Mouse (Mus musculus) lung, postnatal 10 days (tissue): ENCODE measurements around the gene 9530077C05Rik.
A peak's percentile ranks its signal among the peaks of the same experiment; 100 is the strongest.
"Not testable (repeated sequence)": the region's sequence is repeated elsewhere in the genome, so short reads cannot be mapped to it uniquely, and the experiment has no call there.

Experiments
- DNase-seq: peaks from one replicate; pipeline ENCODE4 v3.0.0; 2021

9530077C05Rik gene

DNA sequence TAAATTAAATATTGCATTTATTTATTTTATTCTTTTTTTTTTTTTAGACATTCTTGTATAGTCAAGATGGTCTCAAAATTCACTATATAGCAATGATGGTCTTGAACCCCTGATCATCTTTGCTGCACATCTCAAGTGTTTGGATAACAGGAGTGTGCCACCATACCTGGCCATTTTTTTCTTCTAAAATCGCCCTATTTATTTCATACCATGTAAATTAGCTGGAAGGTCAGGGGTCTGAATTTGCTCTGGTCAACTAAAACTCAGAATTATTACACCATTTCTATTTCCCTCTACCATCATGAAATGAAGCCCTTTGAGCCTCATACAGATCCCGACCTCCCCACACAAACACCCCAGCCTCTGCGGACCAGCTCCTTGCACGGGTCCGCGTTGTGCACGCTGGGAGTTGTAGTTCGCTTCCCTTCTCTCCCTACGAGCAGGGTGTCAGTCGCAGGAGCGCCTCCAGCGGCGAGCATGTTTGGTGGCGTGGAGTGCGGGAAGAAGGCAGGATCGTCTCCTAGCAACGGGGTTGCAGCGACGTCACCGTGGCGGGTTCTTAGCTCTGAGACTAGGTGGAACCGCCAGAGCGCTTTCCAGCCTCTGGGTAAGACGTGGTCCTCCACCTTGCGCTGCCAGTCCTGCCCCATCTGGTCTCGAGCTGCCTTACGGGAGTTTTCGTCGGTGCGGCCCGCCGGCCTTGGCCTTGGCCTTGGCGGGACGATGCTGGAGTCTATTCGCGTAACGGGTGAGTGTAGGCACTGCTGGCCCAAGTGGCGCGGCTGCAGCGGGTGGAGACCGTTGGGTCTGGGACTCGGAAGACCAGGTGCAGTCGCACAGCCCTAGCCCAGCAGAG is at the start of gene 9530077C05Rik:
Gene 9530077C05Rik, plus strand, starts transcription at position 512 of the 856 bp plus-strand sequence.
- peak; percentile 98 for DNase-seq

DNA sequence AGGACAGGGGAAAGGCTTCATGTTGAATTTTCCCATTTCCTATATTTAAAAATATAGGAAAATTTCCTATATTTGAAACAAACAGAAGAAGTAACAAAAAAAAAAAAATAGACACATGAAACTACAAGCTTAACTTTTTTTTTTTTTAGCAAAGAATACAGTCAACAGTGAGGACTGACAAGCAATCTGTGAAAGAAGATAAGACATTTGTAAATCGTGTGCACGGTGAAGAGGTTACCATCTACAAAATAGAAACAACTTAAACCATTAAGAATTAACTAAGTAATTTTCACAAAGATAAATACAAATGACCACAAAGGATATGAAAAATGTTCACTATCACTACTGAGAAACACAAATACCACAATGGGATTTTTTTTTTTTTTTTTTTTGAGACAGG is 45.1 kb upstream of the 9530077C05Rik start:
- no peak for DNase-seq

DNA sequence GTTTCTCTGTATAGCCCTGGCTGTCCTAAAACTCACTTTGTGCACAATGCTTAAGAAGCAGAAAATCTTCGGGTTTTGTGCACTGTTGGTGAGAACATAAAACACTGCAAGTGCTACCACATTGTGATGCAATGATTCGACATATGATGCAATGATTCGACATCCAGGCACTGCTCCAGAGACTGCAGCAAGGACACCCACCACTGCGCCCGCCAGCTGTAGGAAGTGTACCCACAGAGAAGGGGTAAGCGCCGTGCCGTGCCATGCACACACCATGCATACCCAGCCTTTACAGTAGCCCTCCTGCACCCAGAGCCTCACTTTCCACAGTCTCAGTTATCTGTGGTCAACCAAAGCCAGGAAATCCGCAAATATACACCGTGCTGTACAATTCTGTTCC is 44.7 kb upstream of the 9530077C05Rik start:
- no peak for DNase-seq

DNA sequence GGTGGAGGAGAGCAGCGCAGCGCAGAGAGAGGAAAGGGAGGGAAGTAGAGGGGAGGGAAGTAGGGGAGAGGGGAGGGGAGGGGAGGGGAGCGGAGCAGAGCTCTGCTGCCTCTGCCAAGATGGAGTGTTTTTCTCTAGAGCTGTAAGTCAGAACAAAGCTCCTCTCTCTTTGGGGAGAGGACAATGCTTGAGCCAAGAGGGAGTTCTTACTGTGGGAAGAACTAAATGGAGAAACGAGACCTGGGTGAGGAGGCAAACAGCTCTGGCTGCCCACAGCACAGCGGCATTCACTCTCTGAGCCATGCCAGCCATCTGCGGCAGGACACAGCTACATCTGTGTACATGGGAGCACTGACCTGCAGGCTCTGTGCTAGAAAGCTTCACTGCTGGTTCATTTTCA is 43.3 kb upstream of the 9530077C05Rik start:
- DNase-seq, result peak; percentile 6

DNA sequence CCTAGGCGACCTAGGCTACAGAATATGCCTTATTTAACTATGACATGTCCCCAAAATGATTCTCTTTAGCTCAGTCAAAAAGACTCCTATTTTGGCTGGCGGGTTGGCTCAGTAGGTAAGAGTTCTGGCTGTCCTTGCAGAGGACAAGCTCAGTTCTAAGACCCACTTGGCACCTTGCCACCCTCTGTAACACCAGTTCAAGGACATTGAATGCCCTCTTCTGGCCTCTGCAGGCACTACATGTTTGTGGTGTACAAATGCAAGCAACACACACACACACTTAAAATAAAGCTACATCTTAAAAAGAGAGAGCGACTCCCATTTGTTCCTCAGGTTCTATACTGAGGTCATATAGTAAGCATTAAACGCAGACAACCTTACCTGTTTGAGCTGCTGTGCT is 38.6 kb upstream of the 9530077C05Rik start:
- peak; percentile 20 for DNase-seq

DNA sequence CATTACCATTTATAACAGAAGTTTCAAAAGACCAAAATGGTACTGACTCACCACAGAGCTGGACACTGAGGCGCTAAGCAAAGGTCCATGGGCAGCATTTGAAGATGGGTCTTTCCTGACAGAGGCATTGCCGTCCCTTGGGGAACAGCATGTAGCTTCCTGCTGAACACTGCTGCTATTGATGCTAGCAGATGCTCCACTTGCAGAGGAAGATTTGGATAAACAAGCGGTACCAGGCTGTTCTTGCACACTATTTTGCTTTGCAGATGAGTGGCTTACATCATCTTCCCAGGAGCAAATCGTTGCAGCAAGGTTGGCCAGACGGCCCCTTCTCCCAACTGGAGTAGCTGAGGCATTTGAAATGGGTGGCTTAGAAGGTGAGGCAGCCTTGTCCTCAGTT is 35.2 kb upstream of the 9530077C05Rik start:
- no peak for DNase-seq

DNA sequence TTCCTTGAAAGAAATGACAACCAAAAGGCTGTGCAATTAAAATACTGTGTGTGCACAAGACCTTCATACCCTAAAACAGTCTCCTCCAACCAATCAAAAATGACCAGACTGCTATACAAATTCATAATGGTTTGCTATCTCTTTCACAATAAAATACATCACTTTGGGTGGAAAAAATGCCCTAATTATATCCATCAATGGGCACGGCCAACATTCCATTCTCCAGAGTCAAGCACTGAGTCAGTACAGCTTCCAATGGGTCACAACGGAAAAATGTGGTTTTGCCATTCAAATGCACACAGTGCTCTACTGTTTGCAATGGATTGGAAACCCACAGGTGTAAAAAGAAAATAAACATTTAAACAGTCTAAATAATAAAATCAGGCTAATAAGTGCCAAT is 25.4 kb upstream of the 9530077C05Rik start:
- no peak for DNase-seq

DNA sequence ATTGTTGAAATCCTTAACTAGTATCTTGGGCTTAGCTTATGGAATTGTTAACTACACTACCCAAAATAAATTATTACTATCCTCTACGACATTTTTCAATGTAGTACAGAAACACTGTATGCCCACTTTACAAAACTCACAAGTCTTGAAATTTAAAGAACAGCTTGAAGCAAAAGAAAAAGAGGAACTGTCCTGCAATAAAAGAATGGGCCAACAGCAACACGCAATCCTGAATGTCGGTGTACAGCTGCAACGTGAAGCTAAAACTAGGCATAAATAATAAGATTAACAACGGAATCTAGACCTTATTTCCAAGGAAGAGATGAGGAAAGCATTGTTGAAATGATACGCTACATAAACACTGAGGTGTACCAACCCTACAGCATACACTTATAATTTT is 23.4 kb upstream of the 9530077C05Rik start:
- no peak for DNase-seq

DNA sequence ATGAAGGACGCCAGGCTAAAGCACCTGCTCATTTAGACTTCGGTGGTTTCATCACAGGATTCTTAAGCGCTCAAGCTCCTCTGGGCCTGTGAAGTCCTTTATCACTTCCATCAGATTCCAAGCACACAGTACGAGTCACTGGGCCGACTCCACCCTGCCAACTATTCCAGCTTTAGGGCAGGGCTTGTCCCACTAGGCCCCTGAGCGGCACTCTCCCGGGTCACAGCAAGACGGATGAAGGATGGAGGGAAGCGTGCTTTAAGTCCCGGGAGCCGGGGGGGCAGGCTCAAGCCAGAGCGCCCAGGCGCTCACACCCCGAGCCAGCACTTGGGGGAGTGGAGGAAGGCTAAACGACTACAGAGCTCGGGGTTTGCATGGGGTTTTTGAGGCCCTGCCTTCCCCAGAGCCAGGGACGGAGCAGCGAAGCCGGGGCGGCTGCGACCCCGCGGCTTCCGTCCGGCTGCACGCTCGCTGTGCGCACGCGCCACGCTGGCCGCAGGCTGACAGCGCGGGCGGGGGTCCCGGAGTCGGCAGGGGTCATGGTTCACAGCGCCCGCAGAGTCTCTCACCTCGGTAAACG is 22.8 kb upstream of the 9530077C05Rik start:
- peak; percentile 44 for DNase-seq

DNA sequence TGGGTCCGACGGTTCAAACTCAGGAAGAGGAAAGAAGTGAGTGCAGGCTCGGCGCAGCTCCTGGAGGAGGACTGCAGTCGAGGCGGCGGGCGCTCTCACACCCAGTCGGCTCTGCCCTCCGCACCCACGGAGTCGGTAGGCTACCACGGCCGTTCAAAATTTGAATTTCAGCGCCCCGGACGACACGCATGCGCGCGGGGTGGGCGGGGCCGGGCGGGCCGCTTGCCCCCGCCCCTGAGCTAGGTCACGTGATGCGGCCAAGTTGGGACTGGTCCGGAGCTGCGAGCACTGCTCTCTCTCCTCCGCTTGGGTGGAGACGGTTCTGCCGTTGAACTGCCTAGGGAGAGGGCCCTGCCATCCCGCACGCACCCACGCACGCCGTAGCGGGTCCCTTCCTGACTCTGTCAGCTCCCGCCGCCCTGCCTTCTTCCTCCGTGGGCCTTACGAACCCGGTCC is 22.3 kb upstream of the 9530077C05Rik start, which contains the start of gene Anln:
Gene Anln, minus strand, starts transcription at position 168 of the 456 bp plus-strand sequence.
- peak; percentile 94 for DNase-seq

DNA sequence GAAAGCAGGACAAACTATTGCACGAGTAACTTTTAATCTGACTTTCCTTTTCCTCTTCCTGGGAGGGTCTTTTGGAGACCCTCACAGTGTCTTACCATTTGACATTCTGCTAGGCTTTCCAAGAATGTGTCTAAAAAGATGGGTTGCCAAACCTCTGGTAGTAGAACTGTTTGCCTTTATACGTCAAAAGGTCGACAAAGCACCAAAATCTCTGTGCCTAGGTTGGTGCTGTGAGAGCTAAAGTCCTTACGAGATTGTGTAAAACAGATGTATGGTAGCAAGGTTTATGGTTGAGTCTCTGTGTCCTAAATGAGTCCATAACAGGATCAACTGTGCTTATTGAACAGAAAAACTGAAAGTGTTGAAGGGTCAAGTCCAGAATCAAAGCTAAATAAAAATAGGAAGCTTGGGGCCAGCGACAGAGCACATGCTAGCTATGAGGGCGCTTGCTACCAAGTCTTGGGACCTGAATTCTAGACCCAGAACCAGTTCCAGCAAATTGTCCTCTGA is 21.5 kb upstream of the 9530077C05Rik start:
- DNase-seq, result no peak

DNA sequence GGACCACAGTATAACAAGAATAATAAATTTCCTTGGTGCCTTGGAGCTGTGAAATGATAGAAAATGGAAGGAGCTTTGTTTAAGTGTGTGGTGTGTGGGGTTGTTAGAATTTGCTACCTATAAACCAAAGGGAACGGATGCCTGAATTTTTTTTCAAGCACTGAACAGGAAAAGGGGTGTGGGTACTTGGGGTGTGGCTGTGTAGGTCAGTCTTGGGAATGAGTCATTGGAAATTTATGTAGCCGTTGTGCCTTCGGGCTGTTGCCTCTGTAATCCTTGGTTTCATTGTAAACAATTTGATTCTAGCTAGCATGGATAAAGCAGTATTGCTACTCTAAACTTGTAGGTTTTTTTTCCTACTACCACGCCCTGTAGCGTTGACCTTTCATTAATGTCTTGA is 20.9 kb upstream of the 9530077C05Rik start:
- peak; percentile 24 for DNase-seq

DNA sequence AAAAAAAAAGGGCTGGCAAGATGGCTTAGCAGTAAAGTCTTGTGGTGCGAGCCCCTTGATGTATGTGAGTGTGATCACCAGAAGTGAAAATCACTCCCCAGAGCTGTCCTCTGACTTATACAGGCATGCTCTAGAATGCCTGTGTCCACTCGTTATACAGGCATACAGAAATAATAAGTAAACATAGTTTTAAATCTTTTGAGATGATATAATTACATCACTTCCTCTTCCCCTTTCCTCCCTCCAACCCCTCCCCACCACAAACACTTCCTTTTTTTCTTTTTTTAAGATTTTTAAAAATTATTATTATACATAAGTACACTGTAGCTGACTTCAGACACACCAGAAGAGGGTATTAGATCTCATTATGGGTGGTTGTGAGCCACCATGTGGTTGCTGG is 16.6 kb upstream of the 9530077C05Rik start:
- no peak for DNase-seq

DNA sequence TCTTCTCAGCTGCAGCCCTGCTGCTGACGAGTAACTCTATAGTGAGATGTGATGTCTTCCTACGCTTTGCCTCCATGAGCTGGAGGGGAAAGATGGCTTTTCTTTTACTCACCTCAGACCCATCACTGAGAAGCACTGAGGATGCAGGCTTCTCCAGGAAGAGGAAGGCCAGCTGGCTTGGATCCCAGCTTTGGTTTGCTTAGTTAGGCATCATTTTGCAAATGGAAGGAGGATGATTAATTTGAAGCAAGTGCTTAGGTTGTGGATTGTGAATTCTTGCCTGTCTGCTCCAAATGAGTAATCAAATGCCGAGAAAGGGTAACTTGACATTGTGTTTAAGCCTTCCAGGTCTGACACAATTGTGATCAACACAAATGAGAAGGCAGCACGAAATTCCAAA is 12.3 kb upstream of the 9530077C05Rik start:
- DNase-seq, result peak; percentile 12

DNA sequence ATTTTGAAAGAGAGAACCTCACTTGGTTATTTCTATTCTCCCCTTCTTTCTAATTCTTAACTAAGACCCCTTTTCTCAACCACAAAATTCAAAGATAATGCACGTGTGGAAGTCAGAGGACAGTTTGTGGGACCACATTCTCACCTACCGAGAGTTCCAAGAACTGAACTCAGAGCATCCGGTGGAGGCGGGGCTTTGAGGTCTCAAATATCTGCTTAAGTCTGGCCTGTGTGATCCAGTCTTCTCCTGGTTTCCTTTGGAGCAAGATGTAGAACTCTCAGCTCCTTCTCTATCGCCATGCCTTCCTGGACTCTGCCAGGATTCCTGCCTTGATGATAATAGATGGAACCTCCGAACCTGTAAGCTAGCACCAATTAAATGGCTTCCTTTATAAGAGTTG is 9.3 kb upstream of the 9530077C05Rik start:
- DNase-seq, result no peak

DNA sequence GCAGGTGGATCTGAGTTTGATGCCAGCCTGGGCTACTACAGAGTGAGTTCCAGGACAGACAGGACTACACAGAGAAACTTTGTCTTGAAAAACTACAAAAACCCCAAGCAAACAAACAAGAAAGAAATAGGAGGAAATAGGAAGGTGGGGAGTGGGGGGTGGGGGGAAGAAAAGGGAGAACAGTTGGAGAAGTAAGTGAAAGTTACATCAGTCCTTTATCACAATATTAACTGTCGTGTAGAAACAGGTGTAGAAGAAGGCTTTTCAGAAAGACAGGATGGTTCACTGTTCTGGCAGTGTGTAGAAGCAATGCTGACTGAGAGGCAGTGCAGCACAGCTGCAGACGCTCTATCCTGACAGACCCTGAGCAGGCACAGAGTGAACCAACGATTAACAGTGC is 8.3 kb upstream of the 9530077C05Rik start:
- no peak for DNase-seq

DNA sequence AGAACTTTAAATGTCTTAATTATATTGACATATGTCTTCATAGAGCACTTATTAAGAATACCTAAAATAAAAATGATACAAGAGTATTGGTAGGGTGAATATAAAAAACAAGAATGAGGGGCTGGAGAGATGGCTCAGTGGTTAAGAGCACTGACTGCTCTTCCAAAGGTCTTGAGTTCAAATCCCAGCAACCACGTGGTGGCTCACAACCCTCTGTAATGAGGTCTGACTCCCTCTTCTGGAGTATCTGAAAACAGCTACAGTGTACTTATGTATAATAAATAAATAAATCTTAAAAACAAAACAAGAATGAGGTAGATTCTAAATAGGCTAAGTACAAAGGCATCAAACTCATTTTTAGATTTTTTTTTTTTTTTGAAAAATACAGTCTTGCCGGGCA is 7.8 kb upstream of the 9530077C05Rik start:
- not testable (repeated sequence) for DNase-seq

DNA sequence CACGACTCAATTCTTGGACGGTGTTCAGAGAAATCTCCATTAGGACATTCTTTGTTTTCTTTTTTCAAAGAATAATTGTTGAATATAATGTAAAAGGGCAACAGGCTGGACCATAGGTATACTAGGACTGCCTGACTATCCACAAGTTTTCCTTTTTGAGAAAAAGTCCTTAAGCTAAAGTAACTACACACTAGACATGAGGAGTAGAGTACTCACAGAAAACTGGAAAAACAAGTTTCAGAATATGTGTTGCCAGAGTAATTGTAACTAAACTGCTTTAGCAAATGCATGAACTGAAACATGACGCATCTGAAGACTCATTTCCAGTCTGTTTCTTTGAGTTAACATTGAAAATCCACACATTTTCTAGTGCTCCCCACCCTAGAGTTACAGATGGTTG is 5.9 kb upstream of the 9530077C05Rik start:
- no peak for DNase-seq

DNA sequence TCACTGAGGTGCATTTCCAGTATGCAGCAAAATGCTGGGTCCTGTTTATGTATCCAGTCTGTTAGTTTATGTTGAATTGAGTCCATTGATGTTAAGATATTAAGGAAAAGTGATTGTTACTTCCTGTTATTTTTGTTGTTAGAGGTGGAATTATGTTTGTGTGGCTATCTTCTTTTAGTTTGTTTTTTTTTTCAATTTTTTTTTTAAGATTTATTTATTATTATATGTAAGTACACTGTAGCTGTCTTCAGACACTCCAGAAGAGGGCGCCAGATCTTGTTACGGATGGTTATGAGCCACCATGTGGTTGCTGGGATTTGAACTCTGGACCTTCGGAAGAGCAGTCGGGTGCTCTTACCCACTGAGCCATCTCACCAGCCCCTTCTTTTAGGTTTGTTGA is 3.7 kb upstream of the 9530077C05Rik start:
- DNase-seq, result not testable (repeated sequence)

DNA sequence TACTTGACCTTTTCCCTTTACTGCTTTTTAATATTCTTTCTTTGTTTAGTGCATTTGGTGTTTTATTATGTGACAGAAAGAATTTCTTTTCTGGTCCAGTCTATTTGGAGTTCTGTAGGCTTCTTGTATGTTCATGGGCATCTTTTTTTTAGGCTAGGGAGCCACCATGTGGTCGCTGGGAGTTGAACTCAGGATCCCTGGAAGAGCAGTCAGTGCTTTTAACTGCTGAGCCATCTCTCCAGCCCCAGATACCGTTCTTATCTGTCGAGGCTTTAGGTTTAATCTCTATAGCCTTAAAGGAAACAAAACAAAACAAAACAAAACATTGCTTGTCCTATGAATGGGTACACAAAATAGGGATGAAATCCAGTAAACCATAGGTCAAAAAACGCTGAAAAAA is 3.0 kb upstream of the 9530077C05Rik start:
- DNase-seq, result peak; percentile 36

DNA sequence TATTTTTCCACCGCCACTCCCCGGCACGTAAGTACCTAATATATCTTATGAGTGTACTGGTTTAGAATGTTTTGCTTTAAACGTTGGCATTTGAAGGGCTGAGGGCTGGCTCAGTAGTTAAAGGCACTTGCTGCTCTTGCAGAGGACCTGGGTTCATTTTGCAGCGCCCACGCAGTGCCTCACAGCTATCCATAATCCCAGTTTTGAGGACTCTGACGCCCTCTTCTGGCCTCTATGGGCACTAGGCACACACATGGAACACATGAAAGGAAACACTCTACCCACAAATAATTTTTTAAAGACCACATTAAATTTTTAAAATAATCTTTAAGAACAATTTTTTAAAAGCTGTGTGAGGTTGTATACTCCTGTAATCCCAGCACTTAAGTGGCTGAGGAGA is 1.8 kb upstream of the 9530077C05Rik start:
- DNase-seq, result no peak

DNA sequence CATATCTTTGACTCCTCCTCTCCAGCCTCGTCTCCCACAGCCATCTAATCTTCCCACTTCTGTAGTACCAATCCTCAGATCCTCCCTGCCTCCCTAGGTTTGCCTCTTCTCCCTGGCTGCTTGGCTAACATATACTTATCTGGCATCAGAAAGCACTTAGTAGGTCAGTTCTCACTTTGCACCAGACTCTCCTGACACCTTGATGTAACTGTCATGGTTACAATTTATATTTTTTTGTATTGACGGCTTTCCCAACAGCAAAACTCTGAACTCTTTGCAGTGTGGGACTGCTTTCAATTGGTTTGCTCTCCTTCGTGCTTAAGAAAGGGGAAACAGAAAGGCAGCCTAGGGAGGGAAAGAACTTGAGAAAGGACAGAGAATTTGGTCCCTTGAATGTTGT is 4.9 kb downstream of the 9530077C05Rik start:
- no peak for DNase-seq

DNA sequence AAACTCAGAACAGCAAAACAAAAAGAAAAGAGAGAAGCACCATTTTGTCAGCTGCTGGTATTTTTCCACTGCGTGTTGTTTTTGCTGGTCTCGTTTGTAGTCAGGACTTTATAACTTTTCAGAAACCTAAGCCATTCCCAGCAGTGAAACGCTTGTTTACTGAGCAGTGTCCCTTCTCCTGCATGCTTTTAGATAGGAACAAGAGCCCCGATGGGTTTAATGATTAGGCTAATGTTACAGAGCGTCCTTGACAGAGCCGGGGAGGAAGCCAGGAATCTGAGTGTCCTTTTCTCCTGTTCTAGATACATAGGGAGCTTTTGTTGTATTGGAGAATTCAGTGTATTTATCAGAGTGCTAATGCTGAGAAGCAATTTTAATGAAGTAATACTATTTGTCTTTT is 6.2 kb downstream of the 9530077C05Rik start:
- DNase-seq, result no peak

DNA sequence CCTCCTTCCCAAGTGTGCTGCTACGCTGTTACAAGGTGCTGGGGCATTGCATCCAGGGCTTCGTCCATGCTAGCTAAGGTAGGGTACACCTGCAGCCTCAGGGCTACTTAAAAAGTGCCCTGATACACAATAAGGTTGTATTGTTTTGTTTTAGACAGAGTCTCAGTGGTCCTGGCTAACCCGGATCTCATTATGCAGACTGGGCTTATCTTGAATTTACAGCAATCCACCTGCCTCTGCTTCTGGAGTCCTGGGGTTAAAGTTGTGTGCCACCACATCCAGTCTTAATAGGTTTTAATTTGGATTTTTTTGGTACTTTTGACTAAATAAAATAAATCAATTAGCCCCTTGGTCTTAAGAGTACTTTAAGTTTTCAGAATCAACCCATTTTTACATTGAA is 8.6 kb downstream of the 9530077C05Rik start:
- no peak for DNase-seq
